Mouse (Mus musculus): Measurements from ENCODE around the gene Nuak1.

Gene Nuak1

GRCm38 (mm10) chr10:84447411-84447821, 7.0 kb upstream of the Nuak1 start:
- no peak for DNase-seq (ENCODE audit: low spot score in 2 of 2)

GRCm38 (mm10) chr10:84446661-84447060, 6.3 kb upstream of the Nuak1 start:
- DNase-seq (ENCODE audit: low spot score in 2 of 2) = no peak

GRCm38 (mm10) chr10:84444396-84444795, 4.0 kb upstream of the Nuak1 start:
- DNase-seq (ENCODE audit: low spot score in 2 of 2) = no peak

GRCm38 (mm10) chr10:84441846-84442245, 1.4 kb upstream of the Nuak1 start:
- DNase-seq (ENCODE audit: low spot score in 2 of 2) = no peak

GRCm38 (mm10) chr10:84441434-84441785, 1.0 kb upstream of the Nuak1 start:
- DNase-seq (ENCODE audit: low spot score in 2 of 2) = no peak

- peak in 1 of 2 experiments; percentile 65 for DNase-seq (ENCODE audit: low spot score in 2 of 2)
Observed at GRCm38 (mm10) chr10:84440181-84440540, 236 bp downstream of the Nuak1 start.

GRCm38 (mm10) chr10:84439228-84439596, 1.2 kb downstream of the Nuak1 start:
- DNase-seq (ENCODE audit: low spot score in 2 of 2) = no peak

GRCm38 (mm10) chr10:84438466-84439227, 1.8 kb downstream of the Nuak1 start:
- DNase-seq (ENCODE audit: low spot score in 2 of 2) = no peak

GRCm38 (mm10) chr10:84438049-84438422, 2.4 kb downstream of the Nuak1 start:
- DNase-seq (ENCODE audit: low spot score in 2 of 2) = peak; percentile 91 to 97

GRCm38 (mm10) chr10:84437166-84438048, 3.0 kb downstream of the Nuak1 start:
- no peak for DNase-seq (ENCODE audit: low spot score in 2 of 2)

- DNase-seq (ENCODE audit: low spot score in 2 of 2) = no peak
Observed at GRCm38 (mm10) chr10:84435930-84436329, 4.5 kb downstream of the Nuak1 start.

- peak in 1 of 2 experiments; percentile 46 for DNase-seq (ENCODE audit: low spot score in 2 of 2)
Observed at GRCm38 (mm10) chr10:84433193-84433801, 7.1 kb downstream of the Nuak1 start.

- DNase-seq (ENCODE audit: low spot score in 2 of 2) = no peak
Observed at GRCm38 (mm10) chr10:84424374-84424773, 16.0 kb downstream of the Nuak1 start.

- DNase-seq (ENCODE audit: low spot score in 2 of 2) = no peak
Observed at GRCm38 (mm10) chr10:84423903-84424302, 16.5 kb downstream of the Nuak1 start.

GRCm38 (mm10) chr10:84420589-84420988, 19.8 kb downstream of the Nuak1 start:
- no peak for DNase-seq (ENCODE audit: low spot score in 2 of 2)

- DNase-seq (ENCODE audit: low spot score in 2 of 2) = no peak
Observed at GRCm38 (mm10) chr10:84418421-84418820, 22.0 kb downstream of the Nuak1 start.

- no peak for DNase-seq (ENCODE audit: low spot score in 2 of 2)
Observed at GRCm38 (mm10) chr10:84416752-84417151, 23.6 kb downstream of the Nuak1 start.

GRCm38 (mm10) chr10:84414981-84415700, 25.3 kb downstream of the Nuak1 start:
- DNase-seq (ENCODE audit: low spot score in 2 of 2) = no peak

GRCm38 (mm10) chr10:84413310-84413709, 27.1 kb downstream of the Nuak1 start:
- DNase-seq (ENCODE audit: low spot score in 2 of 2) = no peak

GRCm38 (mm10) chr10:84412326-84412962, 28.0 kb downstream of the Nuak1 start:
- no peak for DNase-seq (ENCODE audit: low spot score in 2 of 2)
